ENCODE assay signal across 8 mouse cellular contexts in genomic region chrX:134059764-134060163, GRCm38 (mm10). TPM values are rescaled to one million over a fixed set of nuclear protein-coding genes. Genes with fewer than 3 reads are reported as not detected.
A peak's percentile ranks its signal among the peaks of the same experiment; 100 is the strongest.
DNase-seq lines count a peak whose midpoint lies in the region; ATAC-seq and TF ChIP-seq lines count a peak whose summit lies in the region.

No protein-coding gene starts in this region.

- peak overlapping the region; percentile 56 for H3K4me2 ChIP-seq in lung, embryonic 14.5 days
- H3K4me2 ChIP-seq in intestine, embryonic 15.5 days (replicated peaks) = peak overlapping the region; percentile 49
- peak overlapping the region; percentile 51 for H3K4me2 ChIP-seq in neural tube, embryonic 12.5 days (replicated peaks)

- DNase-seq in lung, embryonic 14.5 days = peak; percentile 48
- DNase-seq in lung, postnatal 14 days = no peak
- peak; percentile 31 for DNase-seq in R1 (ENCODE audit: low read depth, low spot score)
- no peak for DNase-seq in gastrocnemius, postnatal 10 days
- no peak for DNase-seq in left cerebral cortex, postnatal 10 days (ENCODE audit: extremely low spot score in 1 of 2, low spot score in 2 of 2)

- intact Hi-C loops in left cerebral cortex, postnatal 10 days (cut with DNase I) = loop anchor here (10.0 kb wide), 2 partner anchors 245 to 375 kb away; partner anchors contain the start of gene Cenpi

- H3K9me3 ChIP-seq in lung, embryonic 14.5 days (ENCODE audit: low read depth, low read length) = no peaks in the 10 kb centered on the region
- no peaks in the 10 kb centered on the region for H3K9me3 ChIP-seq in intestine, embryonic 15.5 days
- H3K9me3 ChIP-seq in neural tube, embryonic 12.5 days = no peaks in the 10 kb centered on the region

- peaks cover 27% of the 10 kb centered on the region for H3K36me3 ChIP-seq in lung, embryonic 14.5 days (ENCODE audit: insufficient read depth)
- H3K36me3 ChIP-seq in intestine, embryonic 15.5 days = no peaks in the 10 kb centered on the region
- no peaks in the 10 kb centered on the region; the same call in 1 of the 2 replicates for H3K36me3 ChIP-seq in neural tube, embryonic 12.5 days

- H3K4me3 ChIP-seq in lung, embryonic 14.5 days (ENCODE audit: low read depth, low read length) = peak overlapping the region; percentile 59
- H3K4me3 ChIP-seq in embryonic fibroblast, embryonic 13.5 days (ENCODE audit: insufficient read depth, low read length) = peak overlapping the region; percentile 55
- H3K4me3 ChIP-seq in intestine, embryonic 15.5 days (replicated peaks) = peak overlapping the region; percentile 59
- H3K4me3 ChIP-seq in neural tube, embryonic 12.5 days = peak overlapping the region; percentile 52

- H3K27me3 ChIP-seq in lung, embryonic 14.5 days (ENCODE audit: insufficient read depth, low read length) = no peaks in the 10 kb centered on the region
- no peaks in the 10 kb centered on the region for H3K27me3 ChIP-seq in intestine, embryonic 15.5 days (replicated peaks)
- H3K27me3 ChIP-seq in neural tube, embryonic 12.5 days (replicated peaks) = no peaks in the 10 kb centered on the region

- H3K4me1 ChIP-seq in lung, embryonic 14.5 days (ENCODE audit: insufficient read depth) = no peaks in the 10 kb centered on the region
- H3K4me1 ChIP-seq in embryonic fibroblast, embryonic 13.5 days (ENCODE audit: control insufficient read depth, insufficient read depth, low read length) = no peaks in the 10 kb centered on the region
- H3K4me1 ChIP-seq in intestine, embryonic 15.5 days (replicated peaks) = no peaks in the 10 kb centered on the region
- H3K4me1 ChIP-seq in neural tube, embryonic 12.5 days = no peaks in the 10 kb centered on the region

- TF ChIP-seq POLR2A in embryonic fibroblast, embryonic 13.5 days (IDR thresholded peaks at IDR 0.05; ENCODE audit: low read depth, low read length) = no peak

- peak overlapping the region; percentile 93 for H3K27ac ChIP-seq in lung, embryonic 14.5 days (ENCODE audit: low read depth)
- peak overlapping the region; percentile 80 for H3K27ac ChIP-seq in embryonic fibroblast, embryonic 13.5 days (ENCODE audit: insufficient read depth, low read length)
- peak overlapping the region; percentile 87 for H3K27ac ChIP-seq in intestine, embryonic 15.5 days
- H3K27ac ChIP-seq in neural tube, embryonic 12.5 days = peak overlapping the region; percentile 42; the same call in 1 of the 2 replicates

- WGBS in lung, embryonic 14.5 days = 18% methylated on average over 10 of the region's 10 CpGs
- 20% methylated on average over 10 of the region's 10 CpGs for WGBS in intestine, embryonic 15.5 days
- 18% methylated on average over 10 of the region's 10 CpGs for WGBS in neural tube, embryonic 12.5 days

- TF ChIP-seq CTCF in lung, embryonic 14.5 days (IDR thresholded peaks at IDR 0.05; ENCODE audit: low read depth) = peak; percentile 16; the same call in 1 of the 2 replicates
- TF ChIP-seq CTCF in embryonic fibroblast, embryonic 13.5 days (IDR thresholded peaks at IDR 0.05; ENCODE audit: borderline replicate concordance, insufficient read depth, low read length) = no peak

- H3K9ac ChIP-seq in lung, embryonic 14.5 days = peak overlapping the region; percentile 68
- H3K9ac ChIP-seq in intestine, embryonic 15.5 days = peak overlapping the region; percentile 67
- H3K9ac ChIP-seq in neural tube, embryonic 12.5 days = peak overlapping the region; percentile 73

- peak; percentile 19; the same call in 1 of the 2 replicates for ATAC-seq in lung, embryonic 14.5 days (ENCODE audit: insufficient read depth)
- ATAC-seq in intestine, embryonic 15.5 days = no peak
- ATAC-seq in neural tube, embryonic 12.5 days (ENCODE audit: low FRiP score, low read depth) = peak; percentile 3; the same call in 1 of the 2 replicates

RNA-seq across cellular contexts. Expression of gene Cstf2, which starts 0.8 kb away (rescaled TPM):
- polyA plus RNA-seq in lung, embryonic 14.5 days (2014; fragmentation: Nextera tagmentation; extraction: Ambion mirVana) = 62.9 and 65.0 TPM in 2 replicates
- polyA plus RNA-seq in embryonic fibroblast, embryonic 13.5 days (2011; ENCODE audit: insufficient read length, low read depth, missing spikeins) = 29.3 and 39.3 TPM in 2 replicates
- 34.7 and 42.2 TPM in 2 replicates for polyA plus RNA-seq in intestine, embryonic 15.5 days (2015; fragmentation: Nextera tagmentation; extraction: Ambion mirVana)
- polyA plus RNA-seq in neural tube, embryonic 12.5 days (2016; fragmentation: Nextera tagmentation; extraction: Ambion mirVana) = 60.9 and 66.8 TPM in 2 replicates
- total RNA-seq in gastrocnemius, postnatal 10 days (2021) = 10 to 100 TPM; 21.0 to 22.4 TPM
- 100 to 1,000 TPM; 131 TPM for total RNA-seq in left cerebral cortex, postnatal 10 days (2021)

Comparison
In these comparisons a context has a peak if more than half of its experiments do, and no peak if none do; other contexts are left out.
1. DNase-seq: peak in lung, embryonic 14.5 days (single experiment) and R1 (single experiment); none in lung, postnatal 14 days (single experiment), gastrocnemius, postnatal 10 days (single experiment) and left cerebral cortex, postnatal 10 days (0 of 2).
2. H3K27ac ChIP-seq: peak in every context shown above with its lines; median percentile 93 in lung, embryonic 14.5 days; 87 in intestine, embryonic 15.5 days; 80 in embryonic fibroblast, embryonic 13.5 days; 42 in neural tube, embryonic 12.5 days.
3. Peak in every context shown above with its lines, with median percentiles within 50 percentile points of each other: H3K4me2 ChIP-seq, H3K4me3 ChIP-seq and H3K9ac ChIP-seq.